Mouse (Mus musculus): ENCODE results near the gene Slco2b1. TPM values are rescaled to one million over a fixed set of nuclear protein-coding genes. Genes with fewer than 3 reads are reported as not detected.
A peak's percentile ranks its signal among the peaks of the same experiment; 100 is the strongest.

Gene Slco2b1
- polyA plus RNA-seq, 1 experiment from 2014 or later = 4.3 TPM

- TF ChIP-seq CTCF (IDR thresholded peaks at IDR 0.05; ENCODE audit: low read depth) = no peak
These were observed 48.8 kb downstream of the Slco2b1 start for GRCm38 (mm10) chr7:99662311-99662710.

GRCm38 (mm10) chr7:99661571-99662230 lies 49.4 kb downstream of the Slco2b1 start:
- H3K4me2 ChIP-seq (ENCODE audit: low read length) = no peak overlapping the region
- no peak overlapping the region for H3K4me3 ChIP-seq (replicated peaks; ENCODE audit: low read depth, low read length)
- TF ChIP-seq CTCF (IDR thresholded peaks at IDR 0.05; ENCODE audit: low read depth) = no peak
- DNase-seq (ENCODE audit: low spot score) (no peak), ATAC-seq (replicated peaks; ENCODE audit: low FRiP score, low read depth) (no peak)
- 71% methylated on average over 14 of the region's 14 CpGs for WGBS
- H3K4me1 ChIP-seq (replicated peaks; ENCODE audit: insufficient read depth, low read length) = no peaks in the 10 kb centered on the region
- no peak overlapping the region for H3K27ac ChIP-seq
- H3K9me3 ChIP-seq (replicated peaks; ENCODE audit: low read length) = no peaks in the 10 kb centered on the region
- H3K36me3 ChIP-seq (ENCODE audit: insufficient read depth, low read length) = no peaks in the 10 kb centered on the region
- H3K27me3 ChIP-seq (ENCODE audit: insufficient read depth, low read length) = no peaks in the 10 kb centered on the region
- no peak overlapping the region for H3K9ac ChIP-seq (ENCODE audit: low read depth, low read length)

More at GRCm38 (mm10) chr7:99662311-99662710, 48.8 kb downstream of the Slco2b1 start:
- Histone ChIP-seq H3K27me3 (ENCODE audit: insufficient read depth, low read length) (no peaks in the 10 kb centered on the region), H3K9me3 (replicated peaks; ENCODE audit: low read length) (no peaks in the 10 kb centered on the region), H3K27ac (no peak overlapping the region), H3K4me3 (replicated peaks; ENCODE audit: low read depth, low read length) (no peak overlapping the region), H3K9ac (ENCODE audit: low read depth, low read length) (no peak overlapping the region), H3K4me1 (replicated peaks; ENCODE audit: insufficient read depth, low read length) (no peaks in the 10 kb centered on the region), H3K4me2 (ENCODE audit: low read length) (no peak overlapping the region), H3K36me3 (ENCODE audit: insufficient read depth, low read length) (no peaks in the 10 kb centered on the region)
- ATAC-seq (replicated peaks; ENCODE audit: low FRiP score, low read depth) = no peak
- 78% methylated on average over 2 of the region's 2 CpGs for WGBS
- DNase-seq (ENCODE audit: low spot score) = no peak

GRCm38 (mm10) chr7:99661071-99661470 lies 50.1 kb downstream of the Slco2b1 start:
- Histone ChIP-seq H3K27me3 (ENCODE audit: insufficient read depth, low read length) (no peaks in the 10 kb centered on the region), H3K9ac (ENCODE audit: low read depth, low read length) (no peak overlapping the region), H3K4me3 (replicated peaks; ENCODE audit: low read depth, low read length) (no peak overlapping the region), H3K36me3 (ENCODE audit: insufficient read depth, low read length) (no peaks in the 10 kb centered on the region), H3K27ac (no peak overlapping the region), H3K4me2 (ENCODE audit: low read length) (no peak overlapping the region), H3K9me3 (replicated peaks; ENCODE audit: low read length) (no peaks in the 10 kb centered on the region), H3K4me1 (replicated peaks; ENCODE audit: insufficient read depth, low read length) (no peaks in the 10 kb centered on the region)
- 61% methylated on average over 9 of the region's 9 CpGs for whole genome bisulfite sequencing
- peak; percentile 33; the same call in 1 of the 2 replicates for ATAC-seq (replicated peaks; ENCODE audit: low FRiP score, low read depth)
- no peak for DNase-seq (ENCODE audit: low spot score)
- TF ChIP-seq CTCF (IDR thresholded peaks at IDR 0.05; ENCODE audit: low read depth) = no peak

GRCm38 (mm10) chr7:99659379-99660029 lies 51.6 kb downstream of the Slco2b1 start:
- peak; percentile 92 for DNase-seq (ENCODE audit: low spot score)
- whole genome bisulfite sequencing = 47% methylated on average over 12 of the region's 12 CpGs
- Histone ChIP-seq H3K27me3 (ENCODE audit: insufficient read depth, low read length) (no peaks in the 10 kb centered on the region), H3K27ac (no peak overlapping the region), H3K36me3 (ENCODE audit: insufficient read depth, low read length) (no peaks in the 10 kb centered on the region), H3K4me1 (replicated peaks; ENCODE audit: insufficient read depth, low read length) (no peaks in the 10 kb centered on the region), H3K9me3 (replicated peaks; ENCODE audit: low read length) (no peaks in the 10 kb centered on the region), H3K4me2 (ENCODE audit: low read length) (no peak overlapping the region), H3K9ac (ENCODE audit: low read depth, low read length) (no peak overlapping the region), H3K4me3 (replicated peaks; ENCODE audit: low read depth, low read length) (no peak overlapping the region)
- 0 out of 2 replicates have a peak, but pooled peaks have one; percentile 59 for ATAC-seq (replicated peaks; ENCODE audit: low FRiP score, low read depth)
- peak; percentile 91 for TF ChIP-seq CTCF (IDR thresholded peaks at IDR 0.05; ENCODE audit: low read depth)

GRCm38 (mm10) chr7:99654244-99654643 lies 56.9 kb downstream of the Slco2b1 start:
- no peak for DNase-seq (ENCODE audit: low spot score)
- ATAC-seq (replicated peaks; ENCODE audit: low FRiP score, low read depth) = no peak
- 70% methylated on average over 11 of the region's 11 CpGs for WGBS

GRCm38 (mm10) chr7:99649585-99649984 lies 61.6 kb downstream of the Slco2b1 start:
- H3K36me3 ChIP-seq (ENCODE audit: insufficient read depth, low read length) = no peaks in the 10 kb centered on the region
- TF ChIP-seq CTCF (IDR thresholded peaks at IDR 0.05; ENCODE audit: low read depth) = no peak
- no peaks in the 10 kb centered on the region for H3K4me1 ChIP-seq (replicated peaks; ENCODE audit: insufficient read depth, low read length)
- H3K27ac ChIP-seq = no peak overlapping the region
- H3K9ac ChIP-seq (ENCODE audit: low read depth, low read length) = no peak overlapping the region
- H3K4me2 ChIP-seq (ENCODE audit: low read length) = no peak overlapping the region
- no peak for DNase-seq (ENCODE audit: low spot score)
- no peak overlapping the region for H3K4me3 ChIP-seq (replicated peaks; ENCODE audit: low read depth, low read length)
- WGBS = 57% methylated on average over 4 of the region's 4 CpGs
- H3K27me3 ChIP-seq (ENCODE audit: insufficient read depth, low read length) = no peaks in the 10 kb centered on the region
- ATAC-seq (replicated peaks; ENCODE audit: low FRiP score, low read depth) = no peak
- H3K9me3 ChIP-seq (replicated peaks; ENCODE audit: low read length) = no peaks in the 10 kb centered on the region

More at GRCm38 (mm10) chr7:99654244-99654643, 56.9 kb downstream of the Slco2b1 start:
- Histone ChIP-seq H3K4me2 (ENCODE audit: low read length) (no peak overlapping the region), H3K4me3 (replicated peaks; ENCODE audit: low read depth, low read length) (no peak overlapping the region), H3K9me3 (replicated peaks; ENCODE audit: low read length) (no peaks in the 10 kb centered on the region), H3K9ac (ENCODE audit: low read depth, low read length) (no peak overlapping the region), H3K4me1 (replicated peaks; ENCODE audit: insufficient read depth, low read length) (no peaks in the 10 kb centered on the region), H3K27ac (no peak overlapping the region), H3K36me3 (ENCODE audit: insufficient read depth, low read length) (no peaks in the 10 kb centered on the region), H3K27me3 (ENCODE audit: insufficient read depth, low read length) (no peaks in the 10 kb centered on the region)
- no peak for TF ChIP-seq CTCF (IDR thresholded peaks at IDR 0.05; ENCODE audit: low read depth)
